Mouse (Mus musculus): Measurements from ENCODE around the gene Rfc4.

GRCm38 (mm10) chr16:23158292-23158691, 30.8 kb upstream of the Rfc4 start:
- TF ChIP-seq POLR2A (IDR thresholded peaks at IDR 0.05; ENCODE audit: insufficient read length, low read depth), result no peak
- no peak for TF ChIP-seq USF1 (IDR thresholded peaks at IDR 0.05; ENCODE audit: low read depth)
- TF ChIP-seq MAX (IDR thresholded peaks at IDR 0.05; ENCODE audit: low read depth), result no peak
- no peak for TF ChIP-seq E2F4 (IDR thresholded peaks at IDR 0.05; ENCODE audit: insufficient read depth)
- no peak for TF ChIP-seq POLR2AphosphoS2 (IDR thresholded peaks at IDR 0.05; ENCODE audit: insufficient read length, low read depth)
- TF ChIP-seq REST (IDR thresholded peaks at IDR 0.05; ENCODE audit: insufficient read depth, insufficient read length), result no peak
- no peak for TF ChIP-seq TCF12 (IDR thresholded peaks at IDR 0.05; ENCODE audit: insufficient read depth, poor library complexity, severe bottlenecking)
- no peak for TF ChIP-seq TCF3 (IDR thresholded peaks at IDR 0.05; ENCODE audit: insufficient read length, low read depth)
- TF ChIP-seq MYOD1 (IDR thresholded peaks at IDR 0.05; ENCODE audit: control insufficient read depth in 1 of 3, insufficient read length in 2 of 3, low read depth in 2 of 3), result no peak
- TF ChIP-seq CEBPB (IDR thresholded peaks at IDR 0.05; ENCODE audit: insufficient read depth, poor library complexity, severe bottlenecking), result no peak

All from myocyte (in vitro differentiated cells).